8 mouse cellular contexts compared by ENCODE assay signal in genomic region chr13:113034271-113034886, GRCm38 (mm10). TPM values are rescaled to one million over a fixed set of nuclear protein-coding genes. Genes with fewer than 3 reads are reported as not detected.
DNase-seq lines count a peak whose midpoint lies in the region; ATAC-seq lines count a peak whose summit lies in the region.

No protein-coding gene starts in this region.

- H3K4me1 ChIP-seq in heart, embryonic 11.5 days (ENCODE audit: control insufficient read depth, insufficient read depth, low read length): peaks cover 4% of the 10 kb centered on the region; the same call in 1 of the 2 replicates
- H3K4me1 ChIP-seq in forebrain, embryonic 10.5 days: peaks cover 32% of the 10 kb centered on the region
- peaks cover 23% of the 10 kb centered on the region for H3K4me1 ChIP-seq in liver, embryonic 15.5 days (replicated peaks)
- H3K4me1 ChIP-seq in stomach, embryonic 16.5 days (ENCODE audit: control insufficient read depth, insufficient read depth, low read length): peaks cover 12% of the 10 kb centered on the region; the same call in 1 of the 2 replicates

- WGBS in heart, embryonic 11.5 days (ENCODE audit: insufficient replicate concordance): 5% methylated on average over 11 of the region's 11 CpGs
- 3% methylated on average over 11 of the region's 11 CpGs for WGBS in forebrain, embryonic 10.5 days
- WGBS in liver, embryonic 15.5 days (ENCODE audit: insufficient replicate concordance): 4% methylated on average over 11 of the region's 11 CpGs
- WGBS in stomach, embryonic 16.5 days: 4% methylated on average over 11 of the region's 11 CpGs

- no peak overlapping the region for H3K9ac ChIP-seq in heart, embryonic 11.5 days (ENCODE audit: low read depth, low read length)
- peak overlapping the region; percentile 21; the same call in 1 of the 2 replicates for H3K9ac ChIP-seq in liver, embryonic 15.5 days
- peak overlapping the region; percentile 72 for H3K9ac ChIP-seq in stomach, embryonic 16.5 days (ENCODE audit: low read length)

- no peaks in the 10 kb centered on the region for H3K9me3 ChIP-seq in heart, embryonic 11.5 days (replicated peaks; ENCODE audit: control insufficient read depth, low read length)
- no peaks in the 10 kb centered on the region for H3K9me3 ChIP-seq in forebrain, embryonic 10.5 days
- H3K9me3 ChIP-seq in liver, embryonic 15.5 days (replicated peaks): no peaks in the 10 kb centered on the region
- no peaks in the 10 kb centered on the region for H3K9me3 ChIP-seq in stomach, embryonic 16.5 days (replicated peaks; ENCODE audit: control insufficient read depth, low read length)

- no peak for ATAC-seq in heart, embryonic 11.5 days (replicated peaks; ENCODE audit: insufficient number of reproducible peaks, low FRiP score, low TSS enrichment)
- ATAC-seq in liver, embryonic 15.5 days (ENCODE audit: insufficient read depth): 0 out of 2 replicates have a peak, but pooled peaks have one; percentile 25
- ATAC-seq in stomach, embryonic 16.5 days (ENCODE audit: insufficient read depth, low FRiP score): no peak

- DNase-seq in heart, adult 9 months (ENCODE audit: low spot score in 2 of 2): no peak
- DNase-seq in ZHBTc4 (ENCODE audit: low read depth, low spot score): peak; percentile 19
- peak; percentile 53 for DNase-seq in forebrain, embryonic 10.5 days (ENCODE audit: extremely low spot score, low spot score)
- DNase-seq in left cerebral cortex, adult 8-10 months (ENCODE audit: low spot score in 2 of 2): no peak
- no peak for DNase-seq in kidney, adult 18-20 months

- H3K36me3 ChIP-seq in heart, embryonic 11.5 days (ENCODE audit: control insufficient read depth, insufficient read depth, low read length): no peaks in the 10 kb centered on the region
- no peaks in the 10 kb centered on the region for H3K36me3 ChIP-seq in forebrain, embryonic 10.5 days (replicated peaks)
- H3K36me3 ChIP-seq in liver, embryonic 15.5 days (replicated peaks): no peaks in the 10 kb centered on the region
- no peaks in the 10 kb centered on the region for H3K36me3 ChIP-seq in stomach, embryonic 16.5 days (ENCODE audit: control insufficient read depth, insufficient read depth, low read length)

- H3K4me2 ChIP-seq in heart, embryonic 11.5 days: peak overlapping the region; percentile 99
- H3K4me2 ChIP-seq in liver, embryonic 15.5 days: peak overlapping the region; percentile 86
- peak overlapping the region; percentile 99 for H3K4me2 ChIP-seq in stomach, embryonic 16.5 days (ENCODE audit: low read depth, low read length)

- peak overlapping the region; percentile 59 for H3K4me3 ChIP-seq in heart, embryonic 11.5 days (ENCODE audit: low read depth, low read length)
- peak overlapping the region; percentile 60 for H3K4me3 ChIP-seq in forebrain, embryonic 10.5 days
- peak overlapping the region; percentile 56 for H3K4me3 ChIP-seq in liver, embryonic 15.5 days (replicated peaks)
- H3K4me3 ChIP-seq in stomach, embryonic 16.5 days (replicated peaks; ENCODE audit: low read length): peak overlapping the region; percentile 60

- H3K27ac ChIP-seq in heart, embryonic 11.5 days (ENCODE audit: low read depth, low read length): no peak overlapping the region
- H3K27ac ChIP-seq in forebrain, embryonic 10.5 days: no peak overlapping the region
- H3K27ac ChIP-seq in liver, embryonic 15.5 days (replicated peaks): no peak overlapping the region
- no peak overlapping the region for H3K27ac ChIP-seq in stomach, embryonic 16.5 days (ENCODE audit: low read length)

- H3K27me3 ChIP-seq in heart, embryonic 11.5 days (ENCODE audit: control insufficient read depth, insufficient read depth, low read length): peaks cover 45% of the 10 kb centered on the region
- H3K27me3 ChIP-seq in forebrain, embryonic 10.5 days (ENCODE audit: poor library complexity, severe bottlenecking): peaks cover 75% of the 10 kb centered on the region
- peaks cover 87% of the 10 kb centered on the region for H3K27me3 ChIP-seq in liver, embryonic 15.5 days
- H3K27me3 ChIP-seq in stomach, embryonic 16.5 days (ENCODE audit: control insufficient read depth, insufficient read depth, low read length): peaks cover 26% of the 10 kb centered on the region

RNA-seq across cellular contexts. Expression of gene Cdc20b, which starts 0.5 kb away (rescaled TPM):
- polyA plus RNA-seq in heart, embryonic 11.5 days (2014; fragmentation: Nextera tagmentation; extraction: Ambion mirVana): 0.14 TPM in 1 of 2 replicates, not detected in the other
- 0.31 TPM in 1 of 2 replicates, not detected in the other for polyA plus RNA-seq in forebrain, embryonic 10.5 days (2016; fragmentation: Nextera tagmentation; extraction: Ambion mirVana)
- polyA plus RNA-seq in liver, embryonic 15.5 days (2015; fragmentation: Nextera tagmentation; extraction: Ambion mirVana): not detected in 2 replicates
- 0.08 TPM in 1 of 2 replicates, not detected in the other for polyA plus RNA-seq in stomach, embryonic 16.5 days (2015; fragmentation: Nextera tagmentation; extraction: Ambion mirVana)
- not detected for total RNA-seq in left cerebral cortex, adult 8-10 months (2022)

RNA-seq across cellular contexts. Expression of gene Gpx8, which starts 11.8 kb away (rescaled TPM):
- polyA plus RNA-seq in heart, embryonic 11.5 days (2014; fragmentation: Nextera tagmentation; extraction: Ambion mirVana): 147 and 151 TPM in 2 replicates
- 78.8 and 85.3 TPM in 2 replicates for polyA plus RNA-seq in forebrain, embryonic 10.5 days (2016; fragmentation: Nextera tagmentation; extraction: Ambion mirVana)
- 5.7 and 6.7 TPM in 2 replicates for polyA plus RNA-seq in liver, embryonic 15.5 days (2015; fragmentation: Nextera tagmentation; extraction: Ambion mirVana)
- polyA plus RNA-seq in stomach, embryonic 16.5 days (2015; fragmentation: Nextera tagmentation; extraction: Ambion mirVana): 143 and 156 TPM in 2 replicates
- 1 to 10 TPM; 4.3 to 8.4 (median 6.3) TPM for total RNA-seq in left cerebral cortex, adult 8-10 months (2022)

RNA-seq across cellular contexts. Expression of gene Mcidas, which starts 40.7 kb away (rescaled TPM):
- polyA plus RNA-seq in heart, embryonic 11.5 days (2014; fragmentation: Nextera tagmentation; extraction: Ambion mirVana): not detected in 2 replicates
- polyA plus RNA-seq in forebrain, embryonic 10.5 days (2016; fragmentation: Nextera tagmentation; extraction: Ambion mirVana): 1.3 and 2.0 TPM in 2 replicates
- polyA plus RNA-seq in liver, embryonic 15.5 days (2015; fragmentation: Nextera tagmentation; extraction: Ambion mirVana): not detected in 2 replicates
- polyA plus RNA-seq in stomach, embryonic 16.5 days (2015; fragmentation: Nextera tagmentation; extraction: Ambion mirVana): 0.21 and 0.30 TPM in 2 replicates
- total RNA-seq in left cerebral cortex, adult 8-10 months (2022): 1 to 10 TPM in 1 of 4 experiments, under 1 TPM in 3; 0.74 to 1.3 (median 0.86) TPM

RNA-seq across cellular contexts. Expression of gene Ccno, which starts 46.8 kb away (rescaled TPM):
- 0.13 and 0.18 TPM in 2 replicates for polyA plus RNA-seq in heart, embryonic 11.5 days (2014; fragmentation: Nextera tagmentation; extraction: Ambion mirVana)
- polyA plus RNA-seq in forebrain, embryonic 10.5 days (2016; fragmentation: Nextera tagmentation; extraction: Ambion mirVana): 1.9 and 3.0 TPM in 2 replicates
- polyA plus RNA-seq in liver, embryonic 15.5 days (2015; fragmentation: Nextera tagmentation; extraction: Ambion mirVana): 0.15 and 0.48 TPM in 2 replicates
- polyA plus RNA-seq in stomach, embryonic 16.5 days (2015; fragmentation: Nextera tagmentation; extraction: Ambion mirVana): 0.63 and 0.97 TPM in 2 replicates
- total RNA-seq in left cerebral cortex, adult 8-10 months (2022): 1 to 10 TPM; 1.8 to 3.6 (median 3.1) TPM

Comparison
In these comparisons a context has a peak if more than half of its experiments do, and no peak if none do; other contexts are left out.
1. DNase-seq: peak in ZHBTc4 (single experiment) and forebrain, embryonic 10.5 days (single experiment); none in heart, adult 9 months (0 of 2), left cerebral cortex, adult 8-10 months (0 of 2) and kidney, adult 18-20 months (single experiment).
2. RNA of gene Gpx8, which starts 11.8 kb away (polyA plus RNA-seq): 143 to 156 TPM in stomach, embryonic 16.5 days, 147 to 151 TPM in heart, embryonic 11.5 days and 78.8 to 85.3 TPM in forebrain, embryonic 10.5 days; 5.7 to 6.7 TPM in liver, embryonic 15.5 days; every median in the first group is over 10 times any median in the second.
3. Peak in every context shown above with its lines, with median percentiles within 50 percentile points of each other: H3K4me2 ChIP-seq and H3K4me3 ChIP-seq.